8 mouse cellular contexts compared by ENCODE assay signal in the genomic region with DNA sequence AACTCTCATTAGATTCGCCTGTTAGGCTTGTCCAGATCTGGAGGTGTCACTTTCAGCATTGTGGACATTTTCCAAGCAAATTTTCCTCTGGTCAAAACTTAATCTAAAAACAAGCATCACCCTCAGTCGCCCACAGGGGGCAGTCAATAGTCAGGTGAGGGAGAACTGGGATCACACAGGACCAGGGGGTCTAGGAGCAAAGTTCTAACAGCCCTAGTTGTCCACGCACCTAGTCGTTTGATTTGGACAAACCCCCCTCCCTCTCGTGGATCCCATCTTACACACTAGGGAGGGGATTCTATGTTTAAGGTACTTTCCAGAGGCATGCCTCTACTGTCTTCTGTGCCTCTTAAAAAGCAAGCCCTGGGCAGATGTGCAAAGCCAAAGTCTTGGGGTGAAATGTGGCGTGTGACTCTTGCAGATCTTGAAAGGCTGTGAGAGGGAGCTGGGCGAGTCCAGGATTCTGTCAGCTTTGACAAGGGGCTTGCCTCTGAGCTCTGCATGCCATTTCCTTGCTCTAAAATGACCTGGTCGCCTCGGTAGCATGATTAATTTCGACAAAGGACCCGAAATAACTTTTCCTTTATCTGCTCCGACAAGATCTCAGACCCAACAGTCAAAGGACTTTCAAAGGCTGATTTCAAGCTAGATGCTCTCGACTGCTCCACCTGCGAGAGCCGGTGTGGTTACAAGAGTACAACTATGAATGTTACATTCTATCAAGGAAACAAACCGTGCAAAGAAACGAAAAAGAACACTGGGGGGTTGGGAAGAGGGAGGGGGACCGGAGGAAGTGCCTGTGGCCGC. TPM values are rescaled to one million over a fixed set of nuclear protein-coding genes. Genes with fewer than 3 reads are reported as not detected.
DNase-seq lines count a peak whose midpoint lies in the region; ATAC-seq and TF ChIP-seq lines count a peak whose summit lies in the region.

No protein-coding gene starts in this region.

- TF ChIP-seq POLR2A in ES-Bruce4 (IDR thresholded peaks at IDR 0.05; ENCODE audit: insufficient read depth, low read length): no peak
- no peak for TF ChIP-seq POLR2A in cerebellum, adult 2 months (IDR thresholded peaks at IDR 0.05; ENCODE audit: borderline replicate concordance, insufficient read depth, low read length)
- TF ChIP-seq POLR2A in kidney, adult 2 months (IDR thresholded peaks at IDR 0.05; ENCODE audit: low read depth, low read length): no peak

- no peaks in the 10 kb centered on the region for H3K9me3 ChIP-seq in ES-Bruce4 (replicated peaks; ENCODE audit: control insufficient read depth, insufficient read depth, low read length, poor library complexity, severe bottlenecking)
- no peaks in the 10 kb centered on the region for H3K9me3 ChIP-seq in forebrain, postnatal 0 days (ENCODE audit: low read length)
- H3K9me3 ChIP-seq in lung, embryonic 16.5 days (ENCODE audit: control insufficient read depth, low read length): no peaks in the 10 kb centered on the region

- no peaks in the 10 kb centered on the region for H3K36me3 ChIP-seq in ES-Bruce4 (ENCODE audit: control insufficient read depth, insufficient read depth, low read length, poor library complexity, severe bottlenecking)
- no peaks in the 10 kb centered on the region for H3K36me3 ChIP-seq in forebrain, postnatal 0 days (ENCODE audit: insufficient read depth)
- H3K36me3 ChIP-seq in kidney, adult 2 months (ENCODE audit: control insufficient read depth, insufficient read depth, low read length): no peaks in the 10 kb centered on the region
- no peaks in the 10 kb centered on the region for H3K36me3 ChIP-seq in lung, embryonic 16.5 days (ENCODE audit: control insufficient read depth, insufficient read depth, low read length)

- DNase-seq in B cell, adult 2 months: peak; percentile 74 to 75
- peak; percentile 33 to 44 for DNase-seq in cerebellum, adult 2 months
- DNase-seq in forebrain, postnatal 0 days: peak; percentile 49
- DNase-seq in kidney, adult 2 months: peak; percentile 31
- DNase-seq in retina, postnatal 7 days (ENCODE audit: low read depth, low spot score): peak; percentile 37
- DNase-seq in urinary bladder, postnatal 10 days (ENCODE audit: low spot score): no peak

- no peaks in the 10 kb centered on the region for H3K4me1 ChIP-seq in ES-Bruce4 (ENCODE audit: control insufficient read depth, insufficient read depth, low read length)
- H3K4me1 ChIP-seq in cerebellum, adult 2 months (ENCODE audit: control insufficient read depth, insufficient read depth, low read length): no peaks in the 10 kb centered on the region
- H3K4me1 ChIP-seq in forebrain, postnatal 0 days (ENCODE audit: insufficient read depth): peaks cover 5% of the 10 kb centered on the region; the same call in 1 of the 2 replicates
- 0 out of 2 replicates have a peak, but pooled peaks cover 5% of the 10 kb centered on the region for H3K4me1 ChIP-seq in kidney, adult 2 months (ENCODE audit: control insufficient read depth, insufficient read depth, low read length)
- peaks cover 10% of the 10 kb centered on the region for H3K4me1 ChIP-seq in lung, embryonic 16.5 days (replicated peaks; ENCODE audit: control insufficient read depth, insufficient read depth, low read length)

- peak overlapping the region; percentile 83; the same call in 1 of the 2 replicates for H3K9ac ChIP-seq in ES-Bruce4 (ENCODE audit: low read depth, poor library complexity, severe bottlenecking)
- no peak overlapping the region for H3K9ac ChIP-seq in forebrain, postnatal 0 days
- H3K9ac ChIP-seq in lung, embryonic 16.5 days (ENCODE audit: low read length): peak overlapping the region; percentile 59

- TF ChIP-seq CTCF in ES-Bruce4 (IDR thresholded peaks at IDR 0.05; ENCODE audit: low read depth, low read length): peak; percentile 61
- TF ChIP-seq CTCF in cerebellum, adult 2 months (IDR thresholded peaks at IDR 0.05; ENCODE audit: borderline replicate concordance, insufficient read depth, low read depth, low read length): peak; percentile 47; the same call in 1 of the 2 replicates
- peak; percentile 69 for TF ChIP-seq CTCF in forebrain, postnatal 0 days (IDR thresholded peaks at IDR 0.05; ENCODE audit: low read depth)
- TF ChIP-seq CTCF in kidney, adult 2 months (conservative IDR thresholded peaks at IDR 0.05; ENCODE audit: insufficient read depth, insufficient read length, low read depth, low read length): peak; percentile 47

- H3K4me3 ChIP-seq in ES-Bruce4 (ENCODE audit: low read depth, low read length): peak overlapping the region; percentile 66
- peak overlapping the region; percentile 55 for H3K4me3 ChIP-seq in cerebellum, adult 2 months (replicated peaks; ENCODE audit: insufficient read depth, low read depth, low read length)
- peak overlapping the region; percentile 68 for H3K4me3 ChIP-seq in forebrain, postnatal 0 days (ENCODE audit: low read depth, low read length)
- H3K4me3 ChIP-seq in kidney, adult 2 months (ENCODE audit: insufficient read depth, low read depth, low read length): peak overlapping the region; percentile 64
- H3K4me3 ChIP-seq in lung, embryonic 16.5 days (ENCODE audit: low read length): peak overlapping the region; percentile 75

- WGBS in cerebellum, adult 2 months: 5% methylated on average over 19 of the region's 19 CpGs
- 4% methylated on average over 19 of the region's 19 CpGs for WGBS in forebrain, postnatal 0 days
- 4% methylated on average over 19 of the region's 19 CpGs for WGBS in kidney, adult 2 months
- 3% methylated on average over 19 of the region's 19 CpGs for WGBS in lung, embryonic 16.5 days

- no peaks in the 10 kb centered on the region for H3K27me3 ChIP-seq in ES-Bruce4 (ENCODE audit: control insufficient read depth, insufficient read depth, low read length, poor library complexity, severe bottlenecking)
- H3K27me3 ChIP-seq in cerebellum, adult 2 months (ENCODE audit: control insufficient read depth, insufficient read depth, low read length): no peaks in the 10 kb centered on the region
- 0 out of 2 replicates have a peak, but pooled peaks cover 9% of the 10 kb centered on the region for H3K27me3 ChIP-seq in forebrain, postnatal 0 days (ENCODE audit: insufficient read depth, low read length)
- peaks cover 5% of the 10 kb centered on the region for H3K27me3 ChIP-seq in kidney, adult 2 months (replicated peaks; ENCODE audit: control insufficient read depth, insufficient read depth, low read length)
- H3K27me3 ChIP-seq in lung, embryonic 16.5 days (ENCODE audit: control insufficient read depth, insufficient read depth, low read depth, low read length): peaks cover 22% of the 10 kb centered on the region

- no peak for ATAC-seq in forebrain, postnatal 0 days
- ATAC-seq in lung, embryonic 16.5 days (ENCODE audit: low read depth): no peak

- no peak for TF ChIP-seq EP300 in ES-Bruce4 (IDR thresholded peaks at IDR 0.05; ENCODE audit: insufficient read depth, low read depth, low read length)

- H3K4me2 ChIP-seq in forebrain, postnatal 0 days (ENCODE audit: low read depth): peak overlapping the region; percentile 98
- peak overlapping the region; percentile 100 for H3K4me2 ChIP-seq in lung, embryonic 16.5 days (ENCODE audit: low read depth, low read length)

- no peak overlapping the region for H3K27ac ChIP-seq in ES-Bruce4 (ENCODE audit: insufficient read depth, low read length)
- H3K27ac ChIP-seq in cerebellum, adult 2 months (ENCODE audit: insufficient read depth, low read length): no peak overlapping the region
- H3K27ac ChIP-seq in forebrain, postnatal 0 days (ENCODE audit: low read depth, low read length): no peak overlapping the region
- H3K27ac ChIP-seq in kidney, adult 2 months (ENCODE audit: insufficient read depth, low read depth, low read length): no peak overlapping the region
- no peak overlapping the region for H3K27ac ChIP-seq in lung, embryonic 16.5 days (ENCODE audit: low read length)

RNA-seq across cellular contexts. Expression of a gene that starts 2.5 kb away (rescaled TPM):
- 11.3 and 12.7 TPM in 2 replicates for polyA plus RNA-seq in ES-Bruce4 (2011; ENCODE audit: insufficient read depth, insufficient read length, low read depth, missing spikeins)
- 0.74 and 0.75 TPM in 2 replicates for polyA plus RNA-seq in cerebellum, adult 2 months (2012; rRNA removed)
- 3.5 and 4.1 TPM in 2 replicates for total RNA-seq in forebrain, postnatal 0 days (2014; rRNA removed)
- polyA plus RNA-seq in forebrain, postnatal 0 days (2015; fragmentation: Nextera tagmentation; extraction: Ambion mirVana): 0.91 and 1.8 TPM in 2 replicates
- polyA plus RNA-seq in kidney, adult 2 months (2012; rRNA removed): 0.07 and 0.36 TPM in 2 replicates
- 7.5 and 8.5 TPM in 2 replicates for polyA plus RNA-seq in lung, embryonic 16.5 days (2015; fragmentation: Nextera tagmentation; extraction: Ambion mirVana)
